Mouse (Mus musculus) lung, embryonic 14.5 days (tissue): ENCODE measurements around the gene Arhgef9. TPM values are rescaled to one million over a fixed set of nuclear protein-coding genes. Genes with fewer than 3 reads are reported as not detected.

Source experiments
- ATAC-seq: fragments of 200-750 bp; cut with Nextera tagmentation; 2 replicates; pipeline ENCODE4 v1.8.0; 2017; ENCODE audit warnings: mild to moderate bottlenecking, moderate TSS enrichment, moderate library complexity; ENCODE audit not compliant: insufficient read depth
- DNase-seq: peaks from one replicate; pipeline ENCODE4 v3.0.0-alpha.2; 2015
- H3K27ac ChIP-seq: fragments of 300-500 bp; sonication (generic); 2 replicates; pipeline ENCODE4 v1.5.1; 2014; ENCODE audit warnings: low read depth, mild to moderate bottlenecking, moderate library complexity
- H3K27me3 ChIP-seq: fragments of 300-500 bp; sonication (generic); 2 replicates; pipeline ENCODE4 v1.6.1; 2014; ENCODE audit warnings: low read length, control low read depth; ENCODE audit not compliant: insufficient read depth
- H3K36me3 ChIP-seq: fragments of 300-500 bp; sonication (generic); 2 replicates; pipeline ENCODE4 v1.6.1; 2014; ENCODE audit warnings: control low read depth; ENCODE audit not compliant: insufficient read depth
- H3K4me1 ChIP-seq: fragments of 300-500 bp; sonication (generic); 2 replicates; pipeline ENCODE4 v1.6.1; 2014; ENCODE audit warnings: antibody characterized with exemption, control low read depth; ENCODE audit not compliant: insufficient read depth
- H3K4me2 ChIP-seq: fragments of 300-500 bp; sonication (generic); 2 replicates; pipeline ENCODE4 v1.6.1; 2014; ENCODE audit warnings: mild to moderate bottlenecking
- H3K4me3 ChIP-seq: fragments of 300-500 bp; sonication (generic); 2 replicates; pipeline ENCODE4 v1.5.1; 2014; ENCODE audit warnings: low read depth, low read length
- H3K9ac ChIP-seq: fragments of 300-500 bp; sonication (generic); 2 replicates; pipeline ENCODE4 v1.6.1; 2014
- H3K9me3 ChIP-seq: fragments of 300-500 bp; sonication (generic); 2 replicates; pipeline ENCODE4 v1.6.1; 2016; ENCODE audit warnings: low read depth, low read length, control low read depth
- CTCF ChIP-seq: IDR thresholded peaks from 2 replicates; pipeline ENCODE4 v1.5.1; 2016; ENCODE audit warnings: antibody characterized with exemption, low read depth
- WGBS: fragments of 180-500 bp; shearing (Covaris S2); extraction: QIAGEN DNeasy Blood & Tissue Kit; methylation state at CpG from one replicate; pipeline ENCODE4 v1.1.7; 2014; 5-methylcytosine and 5-hydroxymethylcytosine counted together
- polyA plus RNA-seq: library from polyadenylated mRNA; unstranded; fragments of >200 nt; fragmentation: Nextera tagmentation; extraction: Ambion mirVana; gene quantifications from 2 replicates; pipeline ENCODE4 v1.2.1, GENCODE M21; 2014

The Arhgef9 gene
- polyA plus RNA-seq, 1 experiment from 2014 or later: 11.3 TPM

DNA sequence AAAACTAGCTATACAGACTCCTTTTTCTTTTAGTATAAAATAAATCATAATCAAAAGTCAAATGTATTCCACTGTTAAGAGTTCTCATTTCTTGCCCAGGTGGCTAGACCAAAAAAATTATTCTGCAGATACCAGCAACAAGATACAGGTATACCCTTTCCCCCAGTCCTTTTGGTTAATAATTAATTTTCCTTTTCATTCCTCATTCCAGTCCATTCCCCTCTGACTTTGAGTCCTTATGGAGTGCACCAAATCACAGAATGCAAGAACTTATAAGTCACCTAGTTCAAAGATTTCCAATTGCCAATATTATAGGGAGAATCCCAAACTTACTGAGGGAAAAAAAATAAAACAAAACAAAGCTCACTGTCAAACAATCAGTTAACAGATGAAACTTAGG is 33.2 kb downstream of the Arhgef9 start:
- no peak for DNase-seq
- Histone ChIP-seq H3K4me3 (no peak overlapping the region), H3K27ac (no peak overlapping the region), H3K9me3 (no peaks in the 10 kb centered on the region), H3K27me3 (no peaks in the 10 kb centered on the region), H3K36me3 (no peaks in the 10 kb centered on the region), H3K9ac (no peak overlapping the region), H3K4me2 (peak overlapping the region; percentile 58), H3K4me1 (no peaks in the 10 kb centered on the region)
- TF ChIP-seq CTCF: no peak
- ATAC-seq: no peak

GRCm38 (mm10) chrX:95156833-95157386 is 39.7 kb downstream of the Arhgef9 start:
- no peaks in the 10 kb centered on the region for H3K4me1 ChIP-seq
- H3K36me3 ChIP-seq: no peaks in the 10 kb centered on the region
- no peak overlapping the region for H3K9ac ChIP-seq
- no peak overlapping the region for H3K27ac ChIP-seq
- H3K4me3 ChIP-seq: no peak overlapping the region
- H3K4me2 ChIP-seq: no peak overlapping the region
- DNase-seq: no peak
- H3K9me3 ChIP-seq: no peaks in the 10 kb centered on the region
- no peaks in the 10 kb centered on the region for H3K27me3 ChIP-seq
- TF ChIP-seq CTCF: no peak
- WGBS: 39% methylated on average over 9 of the region's 9 CpGs
- ATAC-seq: no peak

DNA sequence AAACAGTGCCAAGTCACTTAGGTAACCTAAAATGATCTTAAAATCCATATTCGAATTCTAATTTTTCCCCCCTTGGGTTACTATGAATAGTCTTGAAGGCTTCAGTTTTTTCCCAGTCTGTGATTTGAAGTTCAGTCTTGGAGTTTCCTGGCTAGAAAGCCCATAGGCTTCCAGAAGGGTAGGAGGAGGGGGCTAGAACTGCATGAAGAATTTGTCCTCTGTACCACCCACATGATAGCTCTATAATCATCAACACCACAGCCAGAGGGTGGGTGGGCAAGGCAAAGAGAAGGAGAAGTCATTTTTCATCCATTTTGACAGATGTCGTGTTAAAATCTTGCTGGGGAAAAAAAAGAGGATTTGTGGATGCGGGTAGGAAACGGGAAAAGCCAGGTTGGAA is 58.0 kb downstream of the Arhgef9 start:
- TF ChIP-seq CTCF: no peak
- Histone ChIP-seq H3K27me3 (no peaks in the 10 kb centered on the region), H3K9me3 (no peaks in the 10 kb centered on the region), H3K4me1 (no peaks in the 10 kb centered on the region), H3K27ac (no peak overlapping the region), H3K4me2 (no peak overlapping the region), H3K36me3 (no peaks in the 10 kb centered on the region), H3K4me3 (no peak overlapping the region), H3K9ac (no peak overlapping the region)
- DNase-seq (no peak), ATAC-seq (no peak)
- WGBS: 89% methylated on average over 4 of the region's 4 CpGs

DNA sequence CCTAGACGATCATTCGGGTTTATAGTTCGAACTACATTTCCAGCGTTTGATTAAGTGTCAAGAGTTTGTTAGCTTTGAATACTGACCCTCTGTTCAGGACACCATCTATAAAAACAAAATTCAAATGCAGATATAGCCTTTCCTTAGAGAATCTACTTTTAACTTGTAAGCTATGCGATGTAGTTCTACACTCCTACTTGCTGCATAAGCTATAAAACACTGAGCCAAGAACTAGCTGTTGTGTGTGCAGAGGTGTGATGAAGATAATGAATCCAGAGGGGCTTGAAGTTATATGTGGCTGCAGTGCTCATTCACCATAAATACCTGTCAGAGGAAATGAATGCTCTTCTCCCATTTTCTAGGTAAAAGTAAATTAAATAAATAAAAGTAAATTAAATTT is 63.2 kb downstream of the Arhgef9 start:
- Histone ChIP-seq H3K9ac (no peak overlapping the region), H3K9me3 (no peaks in the 10 kb centered on the region), H3K27ac (no peak overlapping the region), H3K4me3 (no peak overlapping the region), H3K27me3 (no peaks in the 10 kb centered on the region), H3K36me3 (no peaks in the 10 kb centered on the region), H3K4me2 (no peak overlapping the region), H3K4me1 (no peaks in the 10 kb centered on the region)
- 79% methylated on average over 5 of the region's 5 CpGs for WGBS
- ATAC-seq (no peak), DNase-seq (no peak)
- no peak for TF ChIP-seq CTCF

GRCm38 (mm10) chrX:95132996-95133395 is 63.7 kb downstream of the Arhgef9 start:
- 100% methylated on average over 1 of the region's 1 CpGs for WGBS
- H3K4me2 ChIP-seq: no peak overlapping the region
- no peaks in the 10 kb centered on the region for H3K4me1 ChIP-seq
- no peak overlapping the region for H3K9ac ChIP-seq
- H3K27me3 ChIP-seq: no peaks in the 10 kb centered on the region
- H3K27ac ChIP-seq: no peak overlapping the region
- ATAC-seq: no peak
- no peak for DNase-seq
- no peaks in the 10 kb centered on the region for H3K9me3 ChIP-seq
- H3K4me3 ChIP-seq: no peak overlapping the region
- H3K36me3 ChIP-seq: no peaks in the 10 kb centered on the region
- TF ChIP-seq CTCF: no peak

DNA sequence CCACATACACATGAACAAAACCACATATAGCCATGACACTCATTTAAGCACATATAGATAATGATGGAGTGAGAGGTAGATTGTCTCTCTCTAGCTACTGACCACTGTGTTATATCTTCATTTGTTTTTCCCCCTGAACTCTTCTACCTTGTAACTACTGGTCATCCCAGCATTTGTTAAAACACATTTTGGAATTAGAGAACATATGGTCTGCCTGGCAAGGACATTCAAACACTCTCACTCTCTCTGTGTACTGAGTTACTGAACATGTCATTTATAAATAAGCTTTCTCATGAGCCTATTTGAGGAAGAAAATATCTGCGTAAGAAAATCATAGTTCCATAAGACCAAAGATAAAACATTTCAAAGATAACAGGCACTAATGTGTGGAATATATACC is 64.9 kb downstream of the Arhgef9 start:
- Histone ChIP-seq H3K27me3 (no peaks in the 10 kb centered on the region), H3K9ac (no peak overlapping the region), H3K9me3 (no peaks in the 10 kb centered on the region), H3K4me1 (no peaks in the 10 kb centered on the region), H3K4me3 (no peak overlapping the region), H3K36me3 (no peaks in the 10 kb centered on the region), H3K27ac (no peak overlapping the region), H3K4me2 (no peak overlapping the region)
- DNase-seq (no peak), ATAC-seq (no peak)
- WGBS: 81% methylated on average over 1 of the region's 1 CpGs
- TF ChIP-seq CTCF: no peak

DNA sequence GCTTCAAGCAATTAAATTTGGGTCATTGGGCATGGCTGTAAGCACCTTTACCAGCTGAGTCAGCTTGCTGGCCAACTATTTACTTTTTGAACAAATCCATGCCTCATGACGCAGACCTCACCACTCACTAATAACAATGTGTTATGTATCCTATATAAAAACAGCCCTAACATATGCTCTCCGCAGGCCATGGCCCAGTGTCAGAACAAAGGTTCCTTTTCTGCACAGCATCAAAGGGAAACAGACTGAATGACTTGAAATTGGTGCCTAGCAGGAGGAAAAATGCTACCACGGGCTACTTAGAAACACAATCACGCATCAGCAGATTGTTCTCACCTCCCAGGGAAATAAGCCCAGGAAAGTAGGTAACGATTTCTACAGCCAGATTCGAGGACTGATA is 73.2 kb downstream of the Arhgef9 start:
- WGBS: 81% methylated on average over 6 of the region's 6 CpGs
- Histone ChIP-seq H3K4me3 (no peak overlapping the region), H3K9me3 (no peaks in the 10 kb centered on the region), H3K4me2 (no peak overlapping the region), H3K36me3 (no peaks in the 10 kb centered on the region), H3K9ac (no peak overlapping the region), H3K4me1 (no peaks in the 10 kb centered on the region), H3K27ac (no peak overlapping the region), H3K27me3 (no peaks in the 10 kb centered on the region)
- ATAC-seq (no peak), DNase-seq (no peak)
- no peak for TF ChIP-seq CTCF

DNA sequence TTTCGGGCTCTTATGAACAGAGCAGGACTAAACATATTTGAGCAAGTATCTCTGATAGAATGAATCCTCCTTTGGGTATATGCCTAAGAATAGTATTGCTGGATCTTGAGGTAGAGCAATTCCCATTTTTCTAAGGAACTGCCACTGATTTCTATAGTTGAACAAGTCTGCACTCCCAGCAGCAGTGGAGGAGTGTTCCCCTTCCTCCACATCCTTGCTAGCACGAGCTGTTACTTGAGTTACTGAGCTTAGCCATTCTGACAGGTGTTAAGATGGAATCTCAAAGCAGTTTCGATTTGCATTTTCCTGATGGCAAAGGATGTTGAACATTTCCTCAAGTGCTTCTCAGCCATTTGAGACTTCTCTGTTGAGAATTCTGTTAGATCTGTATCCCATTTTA is 92.3 kb downstream of the Arhgef9 start:
- Histone ChIP-seq H3K9me3 (no peaks in the 10 kb centered on the region), H3K4me3 (no peak overlapping the region), H3K9ac (no peak overlapping the region), H3K4me2 (no peak overlapping the region), H3K27me3 (no peaks in the 10 kb centered on the region), H3K27ac (no peak overlapping the region), H3K4me1 (no peaks in the 10 kb centered on the region), H3K36me3 (no peaks in the 10 kb centered on the region)
- DNase-seq (no peak), ATAC-seq (no peak)
- TF ChIP-seq CTCF: no peak
- WGBS: 68% methylated on average over 3 of the region's 3 CpGs
